Mouse (Mus musculus) liver, embryonic 14.5 days (tissue): ENCODE data around the gene Mogs.

Source experiments
- CTCF ChIP-seq: IDR thresholded peaks from 2 replicates; pipeline ENCODE4 v1.5.1; 2016; ENCODE audit warnings: antibody characterized with exemption, low read depth, control low read depth
- EP300 ChIP-seq: IDR thresholded peaks from 2 replicates; pipeline ENCODE4 v1.6.1; 2016; ENCODE audit warnings: antibody characterized with exemption, low read depth

DNA sequence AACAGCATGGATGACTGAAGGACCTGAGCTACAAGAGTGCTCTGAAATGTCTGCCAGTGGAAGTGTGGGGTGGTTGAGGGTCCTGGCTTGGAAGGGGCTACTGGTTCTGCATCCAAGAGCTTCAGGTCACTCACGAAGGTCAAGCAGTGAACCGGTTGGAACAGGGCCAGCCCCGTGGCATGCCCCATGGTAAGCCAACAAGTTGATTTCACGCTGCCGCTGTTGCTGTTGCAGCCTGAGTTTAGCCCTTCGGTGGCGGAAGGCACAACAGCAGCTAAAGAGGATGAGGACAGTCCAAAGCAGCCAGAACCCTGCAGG is 4.4 kb downstream of the Mogs start:
- no peak for TF ChIP-seq CTCF
- no peak for TF ChIP-seq EP300
